In genomic region chr2:169849077-169849476, GRCm38 (mm10) we compare ENCODE assay signal across 8 mouse cellular contexts.
DNase-seq lines count a peak whose midpoint lies in the region; ATAC-seq and TF ChIP-seq lines count a peak whose summit lies in the region.

No protein-coding gene starts in this region.

- WGBS in cerebellum, adult 2 months, result 28% methylated on average over 7 of the region's 7 CpGs

- H3K4me1 ChIP-seq in cerebellum, adult 2 months (ENCODE audit: control insufficient read depth, insufficient read depth, low read length), result no peaks in the 10 kb centered on the region
- no peaks in the 10 kb centered on the region for H3K4me1 ChIP-seq in megakaryocyte, embryonic 14.5 days
- H3K4me1 ChIP-seq in embryonic fibroblast, embryonic 13.5 days (ENCODE audit: control insufficient read depth, insufficient read depth, low read length), result no peaks in the 10 kb centered on the region

- H3K4me3 ChIP-seq in cerebellum, adult 2 months (replicated peaks; ENCODE audit: insufficient read depth, low read depth, low read length), result no peak overlapping the region
- peak overlapping the region; percentile 7 for H3K4me3 ChIP-seq in megakaryocyte, embryonic 14.5 days (replicated peaks)
- no peak overlapping the region for H3K4me3 ChIP-seq in embryonic fibroblast, embryonic 13.5 days (ENCODE audit: insufficient read depth, low read length)

- no peaks in the 10 kb centered on the region for H3K36me3 ChIP-seq in megakaryocyte, embryonic 14.5 days (replicated peaks; ENCODE audit: low read length)

- peak; percentile 27; the same call in 1 of the 2 replicates for TF ChIP-seq CTCF in cerebellum, adult 2 months (IDR thresholded peaks at IDR 0.05; ENCODE audit: borderline replicate concordance, insufficient read depth, low read depth, low read length)
- TF ChIP-seq CTCF in embryonic fibroblast, embryonic 13.5 days (IDR thresholded peaks at IDR 0.05; ENCODE audit: borderline replicate concordance, insufficient read depth, low read length), result peak; percentile 87

- no peak overlapping the region for H3K27ac ChIP-seq in cerebellum, adult 2 months (ENCODE audit: insufficient read depth, low read length)
- no peak overlapping the region for H3K27ac ChIP-seq in embryonic fibroblast, embryonic 13.5 days (ENCODE audit: insufficient read depth, low read length)

- H3K27me3 ChIP-seq in cerebellum, adult 2 months (ENCODE audit: control insufficient read depth, insufficient read depth, low read length), result no peaks in the 10 kb centered on the region; the same call in 1 of the 2 replicates
- no peaks in the 10 kb centered on the region for H3K27me3 ChIP-seq in megakaryocyte, embryonic 14.5 days (replicated peaks)

- peaks cover 14% of the 10 kb centered on the region; the same call in 1 of the 2 replicates for H3K9me3 ChIP-seq in megakaryocyte, embryonic 14.5 days

- ATAC-seq in cerebellum, adult (ENCODE audit: insufficient number of reproducible peaks, low FRiP score, low TSS enrichment), result no peak
- ATAC-seq in megakaryocyte, adult 5-6 weeks (ENCODE audit: poor library complexity, severe bottlenecking), result no peak

- TF ChIP-seq POLR2A in cerebellum, adult 2 months (IDR thresholded peaks at IDR 0.05; ENCODE audit: borderline replicate concordance, insufficient read depth, low read length), result no peak
- no peak for TF ChIP-seq POLR2A in embryonic fibroblast, embryonic 13.5 days (IDR thresholded peaks at IDR 0.05; ENCODE audit: low read depth, low read length)

- DNase-seq in cerebellum, adult 2 months, result peak; percentile 4 to 12
- peak; percentile 77 for DNase-seq in kidney, postnatal 10 days
- peak; percentile 49 for DNase-seq in retina, embryonic 14.5 days (ENCODE audit: low spot score)
- DNase-seq in adipocyte (ENCODE audit: low spot score), result no peak
